Mouse (Mus musculus) ovary, postnatal 36 days (tissue): ENCODE measurements around the gene Kazald1.
A peak's percentile ranks its signal among the peaks of the same experiment; 100 is the strongest.

ENCODE experiments used
- DNase-seq: peaks from one replicate; pipeline ENCODE4 v3.0.0; 2022; ENCODE audit warnings: low spot score, mixed read lengths

The Kazald1 gene

DNA sequence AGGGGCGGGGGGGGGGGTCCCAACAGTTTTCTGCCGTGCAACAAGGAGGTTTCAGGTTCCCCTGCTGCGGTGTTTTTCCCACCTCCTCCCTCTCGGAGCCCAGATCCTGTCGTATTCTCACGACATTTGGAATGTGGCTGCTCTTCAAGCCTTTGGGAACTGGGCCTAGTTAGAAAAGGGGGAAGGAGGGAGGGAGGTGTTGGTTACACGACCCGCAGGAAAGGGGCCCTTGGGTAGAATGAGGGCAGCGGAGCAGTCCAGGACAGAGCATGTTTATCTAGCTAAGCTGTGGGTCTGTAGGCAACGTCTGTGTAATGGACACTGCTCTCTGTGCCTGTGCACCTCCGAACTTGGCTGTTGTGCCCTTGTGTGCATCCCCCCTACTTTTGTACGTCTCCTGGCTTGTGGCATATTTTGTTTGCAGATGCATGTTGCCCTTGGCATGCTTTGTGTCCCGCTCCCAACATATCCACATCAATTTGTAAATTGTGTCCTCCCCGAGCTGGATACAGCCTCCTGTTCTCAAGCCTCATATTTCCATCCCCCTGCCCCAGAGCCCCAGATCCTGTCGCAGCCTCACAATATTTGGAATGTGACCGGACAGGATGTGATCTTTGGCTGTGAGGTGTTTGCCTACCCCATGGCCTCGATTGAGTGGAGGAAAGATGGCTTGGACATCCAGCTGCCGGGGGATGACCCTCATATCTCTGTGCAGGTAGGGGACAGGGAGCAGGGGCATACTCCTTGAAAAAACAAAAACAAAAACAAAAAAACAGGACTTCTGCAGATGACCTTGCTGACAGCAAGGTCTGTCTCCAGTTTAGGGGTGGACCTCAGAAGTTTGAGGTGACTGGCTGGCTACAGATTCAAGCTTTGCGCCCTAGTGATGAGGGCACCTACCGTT is 3.0 kb downstream of the Kazald1 start:
- no peak for DNase-seq

DNA sequence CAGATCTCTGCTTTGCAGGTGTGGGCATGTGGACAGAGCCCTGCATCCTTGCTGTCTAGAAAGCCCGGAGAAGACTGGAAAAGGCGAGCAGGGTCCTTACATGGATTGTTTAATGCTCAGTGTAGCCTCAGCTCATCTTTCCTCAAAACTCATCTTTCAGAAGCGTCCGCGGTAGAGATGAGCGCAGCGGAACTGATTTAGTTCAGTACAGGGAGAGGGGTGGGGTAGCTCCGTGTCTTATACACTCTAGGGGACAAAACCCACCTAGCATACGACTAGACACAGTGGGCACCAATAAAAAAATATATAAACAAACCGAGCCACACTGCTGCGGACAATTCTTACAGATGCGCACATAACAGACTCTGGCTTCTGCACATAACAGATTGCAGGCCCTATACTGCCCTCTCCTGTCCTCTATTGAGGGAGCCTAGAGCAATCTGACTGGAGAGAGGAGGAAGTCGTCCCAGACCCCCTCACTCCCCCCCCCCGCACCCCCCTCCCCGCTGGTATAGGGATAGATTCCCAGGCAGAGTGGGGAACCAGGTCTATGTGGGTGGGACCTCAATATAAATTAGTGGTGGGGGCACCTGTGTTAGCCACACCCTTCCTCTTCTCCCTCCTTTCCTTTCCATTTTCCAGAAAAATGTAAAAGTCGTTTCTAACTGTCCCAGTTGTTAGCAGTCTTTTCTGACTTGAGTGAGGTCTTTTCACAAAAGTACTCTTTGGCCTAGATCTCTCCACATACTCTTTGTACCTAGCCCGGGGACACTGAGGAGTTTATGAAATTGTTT is 4.1 kb downstream of the Kazald1 start:
- no peak for DNase-seq

DNA sequence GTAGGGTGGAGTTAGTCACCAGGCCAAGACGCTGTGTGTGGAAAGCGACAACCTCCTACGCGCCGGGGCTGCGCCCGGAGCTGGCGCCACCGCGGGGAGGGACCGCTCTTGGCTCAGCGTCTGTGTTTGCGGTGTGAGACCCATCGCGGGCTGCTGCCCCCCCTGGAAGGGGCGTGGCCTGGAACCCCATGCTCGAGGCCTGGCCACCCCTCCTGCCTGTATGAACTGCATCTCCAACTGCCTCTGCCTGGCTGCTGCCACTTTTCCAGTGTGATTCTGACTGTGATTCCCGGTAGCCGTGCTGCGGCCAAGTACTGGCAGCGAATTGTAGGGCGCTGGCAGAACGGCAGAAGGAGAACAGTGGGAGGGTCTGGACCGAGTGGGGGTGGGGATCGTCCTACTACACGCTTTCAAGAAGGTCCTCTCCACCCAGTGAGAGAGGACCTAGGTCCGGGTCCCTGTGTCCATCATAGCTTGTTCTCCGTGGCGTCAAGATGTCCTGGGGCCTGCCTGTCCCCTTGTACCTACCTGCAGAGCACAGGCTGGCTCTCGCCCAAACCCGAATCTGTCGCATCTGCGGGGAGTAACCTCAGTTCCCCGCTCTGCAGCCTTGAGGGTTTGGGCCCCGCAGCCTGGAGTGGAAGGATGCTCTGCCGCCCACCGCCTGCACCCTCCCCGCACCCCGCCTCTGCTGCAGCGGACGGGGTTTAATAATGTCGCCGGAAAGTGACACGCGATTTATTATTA is 4.9 kb downstream of the Kazald1 start:
- peak; percentile 86 for DNase-seq

DNA sequence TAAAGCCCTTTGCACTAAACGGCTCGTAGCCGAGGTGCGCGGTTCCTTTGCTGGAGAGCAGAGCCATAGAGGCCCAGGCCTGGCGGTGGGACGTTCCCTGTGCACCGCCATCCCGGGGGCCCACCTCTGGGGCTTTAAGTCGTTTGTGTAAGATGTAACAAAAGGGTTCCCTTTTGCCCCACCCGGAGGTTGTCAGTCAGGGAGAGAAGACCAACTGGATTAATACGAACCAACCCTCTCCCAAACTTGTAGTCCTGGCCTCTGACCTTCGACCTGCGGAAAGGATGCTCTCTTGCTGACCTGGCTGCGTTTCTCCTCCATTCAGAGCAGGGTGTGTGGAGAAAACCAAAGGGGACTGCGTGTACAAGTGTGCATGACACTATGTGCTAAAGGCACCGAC is 5.7 kb downstream of the Kazald1 start:
- DNase-seq, result peak; percentile 25

DNA sequence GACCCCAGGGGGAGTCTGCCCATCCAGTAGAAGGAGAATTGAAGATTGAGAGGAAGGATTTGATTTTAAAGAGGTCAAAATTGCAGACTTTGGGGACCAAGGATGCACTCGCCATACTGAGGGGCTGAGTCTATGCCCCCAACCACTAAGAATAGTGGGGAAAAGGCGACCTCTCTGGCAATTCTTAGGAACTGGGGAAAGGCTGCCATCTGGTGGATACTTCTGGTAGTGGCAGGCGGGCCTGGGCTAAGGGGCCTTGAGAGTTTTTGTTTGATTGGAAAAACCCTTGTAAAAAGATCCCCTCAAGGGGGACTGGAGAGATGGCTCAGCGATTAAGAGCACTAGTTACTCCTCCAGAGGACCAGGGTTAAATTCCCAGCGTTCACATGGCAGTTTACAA is 6.2 kb downstream of the Kazald1 start:
- DNase-seq, result peak; percentile 67

DNA sequence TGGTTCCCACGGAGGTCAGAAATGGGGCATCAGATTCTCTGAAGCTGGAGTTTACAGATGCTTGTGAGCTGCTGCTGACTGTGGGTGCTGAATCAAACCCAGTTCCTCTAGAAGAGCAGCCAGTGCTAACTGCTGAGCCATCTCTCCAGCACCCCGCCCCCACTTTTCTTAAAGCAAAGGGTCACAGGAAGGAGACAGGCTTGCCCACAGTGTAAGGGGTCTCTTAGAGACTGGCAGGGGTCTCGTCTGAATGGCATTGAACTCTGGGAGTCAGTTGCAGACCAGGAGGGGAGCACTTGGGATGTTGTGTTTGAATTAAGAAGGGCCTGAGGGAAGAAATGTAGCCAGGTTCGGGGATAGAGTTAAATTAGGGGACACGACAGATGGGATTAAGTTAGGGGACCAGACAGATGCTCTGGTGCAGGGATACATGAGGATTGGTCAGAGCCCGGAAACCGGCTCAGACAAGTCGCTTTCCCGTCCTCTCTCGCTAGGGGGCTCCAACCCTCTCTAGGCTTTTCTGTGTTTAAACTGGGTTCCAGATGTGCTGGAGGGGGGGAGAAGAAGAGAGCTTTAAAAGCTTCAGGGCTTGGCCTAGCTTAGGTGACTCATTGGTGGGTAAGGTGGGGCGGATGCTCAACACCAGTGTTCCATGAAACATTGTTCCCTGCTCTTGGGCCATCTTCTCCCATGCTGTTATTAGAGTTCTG is 7.0 kb downstream of the Kazald1 start:
- peak; percentile 55 for DNase-seq

DNA sequence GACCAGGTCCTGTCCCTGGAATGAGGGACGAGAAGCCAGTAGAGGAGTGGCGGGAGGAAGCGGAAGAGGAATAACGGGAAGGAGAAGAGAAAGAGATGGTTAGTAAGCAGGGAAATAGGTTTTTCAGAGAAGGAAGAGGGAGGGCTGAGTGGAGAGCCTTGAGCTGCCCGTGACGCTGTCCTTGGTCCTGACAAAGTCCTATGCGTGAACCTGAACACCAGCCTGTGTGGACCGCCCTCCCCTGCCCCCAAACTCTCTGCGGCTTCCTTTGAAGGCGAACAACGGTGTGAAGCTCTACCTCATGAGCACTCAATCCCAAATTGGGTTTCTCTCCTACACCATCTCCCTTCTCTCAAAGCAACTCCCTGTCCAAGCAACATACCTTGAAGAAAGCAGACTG is 22.8 kb downstream of the Kazald1 start:
- DNase-seq, result peak; percentile 60

DNA sequence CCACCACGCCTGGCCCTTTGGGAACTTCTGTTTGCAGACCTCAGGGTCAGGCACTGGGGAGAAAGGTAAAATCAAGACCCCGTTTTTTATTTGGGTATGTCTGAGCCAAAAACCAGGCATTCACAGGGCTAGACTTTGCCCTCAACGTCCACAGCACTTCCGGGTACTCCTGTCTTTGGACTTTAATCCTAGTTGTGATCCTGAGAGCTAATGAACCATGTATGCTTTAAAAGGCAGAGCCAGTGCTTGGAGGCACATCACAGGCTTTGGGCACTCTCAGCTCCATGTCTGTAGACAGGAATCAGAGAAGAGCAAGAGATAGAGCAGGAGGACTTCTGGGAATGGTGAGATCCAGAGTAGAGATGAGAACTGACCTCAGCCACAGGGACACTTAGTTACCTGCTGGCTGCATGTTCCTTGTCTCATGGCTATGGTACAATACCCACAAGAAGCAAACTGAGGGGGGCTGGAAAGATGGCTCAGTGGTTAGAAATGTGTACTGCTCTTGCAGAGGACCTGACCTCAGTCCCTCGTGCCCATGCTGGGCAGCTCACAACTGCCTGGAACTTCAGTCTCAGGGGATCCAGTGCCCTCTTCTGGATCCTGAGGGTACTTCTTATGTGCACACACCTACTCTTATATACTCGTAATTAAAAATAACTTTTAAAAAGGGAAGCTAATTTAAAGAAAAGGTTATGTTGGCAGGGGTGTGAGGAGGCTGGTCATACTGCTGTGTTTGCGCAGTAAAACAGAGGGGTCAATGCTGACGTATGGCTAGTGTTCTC is 25.6 kb downstream of the Kazald1 start:
- DNase-seq, result no peak

DNA sequence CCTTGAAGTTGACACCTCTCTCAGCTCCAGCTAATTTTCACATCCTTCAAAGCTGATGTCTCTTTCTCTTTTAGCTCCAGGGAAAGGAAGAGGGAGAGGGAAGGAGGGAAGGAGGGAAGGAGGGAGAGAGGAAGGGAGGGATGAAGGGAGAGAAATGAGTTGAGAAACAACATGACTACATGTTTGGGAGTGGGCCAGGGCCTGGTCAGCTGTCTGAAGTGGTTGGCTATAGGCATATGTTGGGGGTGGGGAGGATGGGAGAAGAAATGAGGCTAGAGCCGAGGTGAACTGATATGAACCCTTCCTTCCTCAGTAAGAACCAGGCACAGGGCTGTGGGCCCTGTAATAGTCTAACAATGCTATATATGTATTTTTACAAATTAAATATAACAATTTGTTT is 30.6 kb downstream of the Kazald1 start:
- DNase-seq, result no peak

DNA sequence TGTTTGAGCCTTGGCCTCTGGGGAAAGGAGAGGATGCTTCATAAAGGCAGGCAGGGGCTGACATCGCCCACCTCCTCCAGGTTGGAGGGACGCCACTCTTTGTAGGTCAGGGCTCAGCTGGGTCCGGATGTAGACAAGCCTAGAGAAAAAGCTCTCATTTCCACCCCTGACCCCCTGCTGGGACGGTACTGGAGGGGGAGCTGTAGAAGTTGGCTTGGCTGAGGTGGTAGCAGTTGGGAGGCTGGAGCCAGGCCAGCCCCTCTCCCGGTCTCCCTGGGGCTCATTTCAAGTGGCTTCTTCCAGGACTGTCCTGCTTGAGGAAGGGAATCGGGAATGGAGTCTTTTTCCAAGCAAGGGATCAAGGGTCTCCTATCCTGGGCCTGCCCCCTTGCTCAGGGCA is 31.6 kb downstream of the Kazald1 start:
- no peak for DNase-seq

DNA sequence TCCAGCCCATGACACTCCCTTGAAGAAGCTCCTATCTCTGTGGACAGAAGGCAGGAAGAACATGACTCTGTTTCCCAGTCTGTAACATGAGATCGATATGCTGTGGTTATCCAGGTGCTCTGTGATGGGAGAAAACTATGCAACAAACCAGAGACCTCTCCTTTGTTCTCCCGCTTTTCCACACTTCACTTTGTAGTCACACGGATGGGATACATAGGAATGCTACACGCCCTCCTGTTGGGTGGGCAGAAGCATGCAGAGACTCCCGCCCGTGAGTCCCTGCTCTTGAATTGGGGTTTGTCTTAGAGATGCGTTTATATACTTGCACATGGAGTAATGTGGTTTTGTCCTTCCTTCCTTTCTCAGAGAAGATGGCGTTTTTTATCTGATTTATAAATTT is 35.6 kb downstream of the Kazald1 start:
- DNase-seq, result no peak

DNA sequence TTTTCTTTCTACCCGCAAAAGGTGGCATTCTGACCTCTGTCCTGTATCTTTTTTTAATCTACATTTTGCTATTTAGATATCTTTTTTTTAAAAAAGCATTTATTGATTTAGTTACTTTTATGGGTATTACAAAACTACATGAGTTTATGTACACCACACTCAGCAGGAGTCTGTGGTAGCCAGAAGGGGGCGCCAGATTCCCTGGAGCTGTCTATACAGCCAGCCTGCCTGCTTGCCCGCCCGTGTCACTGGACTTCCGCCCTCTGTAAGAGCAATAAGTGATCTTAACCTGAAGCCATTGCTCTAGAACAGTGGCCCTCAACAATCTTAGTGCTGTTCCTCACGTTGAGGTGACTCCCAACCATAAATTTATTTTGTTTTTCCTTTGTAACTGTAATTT is 37.4 kb downstream of the Kazald1 start:
- DNase-seq, result no peak

DNA sequence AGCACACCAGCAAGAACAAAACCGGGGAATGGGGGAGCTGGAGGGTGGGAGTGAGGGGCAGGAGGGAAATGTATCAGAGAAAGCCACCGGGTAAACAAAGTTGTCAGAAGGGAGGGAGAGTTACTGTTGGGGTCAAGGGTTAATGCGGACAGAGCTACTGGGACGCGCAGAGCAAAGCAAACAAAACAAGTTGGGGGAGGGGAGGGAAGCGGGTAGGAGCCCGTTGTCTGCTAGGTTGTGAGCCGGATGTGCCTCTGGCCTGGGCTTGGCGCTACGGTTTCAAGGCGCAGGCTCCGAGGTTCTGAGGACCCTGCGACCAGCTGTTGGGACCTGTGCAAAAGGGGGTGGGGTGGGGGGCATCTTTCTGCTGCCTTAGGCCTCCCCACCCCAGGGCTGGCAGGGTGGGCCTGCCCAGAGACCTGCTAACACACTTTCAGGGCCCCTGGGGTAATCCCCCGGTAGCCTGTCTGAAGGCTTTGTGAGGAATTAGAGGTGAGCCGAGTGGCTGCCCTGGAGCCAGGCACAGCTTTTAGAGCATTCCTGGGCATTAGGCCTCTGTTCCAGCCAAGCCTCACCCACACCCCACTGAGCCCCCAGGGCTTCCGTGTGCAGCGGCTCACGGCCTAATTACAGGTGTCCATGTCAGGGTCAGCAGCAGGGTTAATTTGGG is 38.9 kb downstream of the Kazald1 start:
- no peak for DNase-seq

DNA sequence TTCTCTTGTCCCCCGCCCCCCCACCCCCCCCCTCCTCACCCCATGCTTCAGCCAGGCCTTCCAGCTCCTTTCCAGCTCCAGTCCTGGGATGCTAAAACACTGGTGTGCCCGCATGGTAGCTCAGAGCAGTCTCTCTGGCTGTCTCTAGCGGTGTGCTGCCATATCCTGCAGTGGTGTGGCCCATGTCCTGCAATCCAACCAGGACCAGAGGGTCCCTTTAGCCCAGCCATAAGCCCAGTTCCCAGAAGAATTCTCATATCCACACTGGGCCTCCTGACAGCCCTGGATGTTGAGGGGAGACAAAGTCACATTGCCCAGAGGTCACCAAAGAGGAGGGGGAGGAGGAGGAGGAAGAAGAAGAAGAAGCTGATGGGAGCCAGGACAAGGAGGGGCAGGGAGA is 39.7 kb downstream of the Kazald1 start:
- DNase-seq, result no peak

DNA sequence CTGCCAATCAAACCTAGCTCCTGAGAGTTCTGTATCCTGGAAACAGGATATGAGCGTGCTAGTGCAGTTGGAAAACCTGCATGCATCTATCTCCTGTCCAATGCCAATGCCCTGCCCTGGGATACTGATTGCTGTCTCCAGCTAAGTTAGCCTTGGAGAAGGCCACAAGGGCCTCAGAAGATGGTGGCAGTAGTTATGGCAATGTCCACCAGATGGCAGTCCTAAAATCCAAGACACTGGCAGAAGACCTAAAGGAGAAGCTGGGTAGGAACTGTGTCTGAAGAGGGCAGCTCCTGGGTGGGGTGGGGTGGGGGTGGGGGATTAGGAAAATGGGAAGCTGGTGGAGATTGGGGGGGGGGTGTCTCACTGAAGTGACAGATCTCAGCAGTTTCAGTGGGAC is 41.8 kb downstream of the Kazald1 start:
- peak; percentile 32 for DNase-seq
